Mouse (Mus musculus) CD4-positive, CD25-positive, alpha-beta regulatory T cell, adult 2 months (primary cell): ENCODE results near the gene Smyd3.
"Not testable (repeated sequence)": the region's sequence is repeated elsewhere in the genome, so short reads cannot be mapped to it uniquely, and the experiment has no call there.

Source experiments
- DNase-seq: peaks from one replicate; pipeline ENCODE4 v3.0.0-alpha.2; 2012; ENCODE audit warnings: low read depth, low spot score

Gene Smyd3

GRCm38 (mm10) chr1:179174241-179174640, 343.6 kb downstream of the Smyd3 start:
- no peak for DNase-seq

- no peak for DNase-seq
Observed at GRCm38 (mm10) chr1:179170555-179170954, 347.3 kb downstream of the Smyd3 start.

GRCm38 (mm10) chr1:179169749-179170148, 348.1 kb downstream of the Smyd3 start:
- peak; percentile 42 for DNase-seq

- no peak for DNase-seq
Observed at GRCm38 (mm10) chr1:179169161-179169560, 348.7 kb downstream of the Smyd3 start.

GRCm38 (mm10) chr1:179164219-179164618, 353.6 kb downstream of the Smyd3 start:
- not testable (repeated sequence) for DNase-seq

- DNase-seq, result not testable (repeated sequence)
Observed at GRCm38 (mm10) chr1:179162752-179163151, 355.1 kb downstream of the Smyd3 start.

- no peak for DNase-seq
Observed at GRCm38 (mm10) chr1:179161947-179162346, 355.9 kb downstream of the Smyd3 start.

- DNase-seq, result no peak
Observed at GRCm38 (mm10) chr1:179160697-179161096, 357.1 kb downstream of the Smyd3 start.

- DNase-seq, result no peak
Observed at GRCm38 (mm10) chr1:179152376-179152775, 365.5 kb downstream of the Smyd3 start.

- no peak for DNase-seq
Observed at GRCm38 (mm10) chr1:179151275-179151674, 366.6 kb downstream of the Smyd3 start.

GRCm38 (mm10) chr1:179149468-179150140, 368.2 kb downstream of the Smyd3 start:
- DNase-seq, result no peak

- no peak for DNase-seq
Observed at GRCm38 (mm10) chr1:179146730-179147167, 371.1 kb downstream of the Smyd3 start.

GRCm38 (mm10) chr1:179143154-179143832, 374.5 kb downstream of the Smyd3 start:
- no peak for DNase-seq

- peak; percentile 65 for DNase-seq
Observed at GRCm38 (mm10) chr1:179142177-179142576, 375.7 kb downstream of the Smyd3 start.

GRCm38 (mm10) chr1:179141071-179141650, 376.7 kb downstream of the Smyd3 start:
- DNase-seq, result no peak

GRCm38 (mm10) chr1:179137145-179137477, 380.7 kb downstream of the Smyd3 start:
- peak; percentile 6 for DNase-seq

- DNase-seq, result no peak
Observed at GRCm38 (mm10) chr1:179136461-179137144, 381.2 kb downstream of the Smyd3 start.

- DNase-seq, result peak; percentile 47
Observed at GRCm38 (mm10) chr1:179129995-179130394, 387.8 kb downstream of the Smyd3 start.

- no peak for DNase-seq
Observed at GRCm38 (mm10) chr1:179126287-179126686, 391.6 kb downstream of the Smyd3 start.

GRCm38 (mm10) chr1:179122476-179123229, 395.2 kb downstream of the Smyd3 start:
- no peak for DNase-seq

- no peak for DNase-seq
Observed at GRCm38 (mm10) chr1:179120217-179120966, 397.4 kb downstream of the Smyd3 start.
